Mouse (Mus musculus): ENCODE results near the gene Gm28710. TPM values are rescaled to one million over a fixed set of nuclear protein-coding genes. Genes with fewer than 3 reads are reported as not detected.

Gene Gm28710
- polyA plus RNA-seq, 1 experiment, result not detected

DNA sequence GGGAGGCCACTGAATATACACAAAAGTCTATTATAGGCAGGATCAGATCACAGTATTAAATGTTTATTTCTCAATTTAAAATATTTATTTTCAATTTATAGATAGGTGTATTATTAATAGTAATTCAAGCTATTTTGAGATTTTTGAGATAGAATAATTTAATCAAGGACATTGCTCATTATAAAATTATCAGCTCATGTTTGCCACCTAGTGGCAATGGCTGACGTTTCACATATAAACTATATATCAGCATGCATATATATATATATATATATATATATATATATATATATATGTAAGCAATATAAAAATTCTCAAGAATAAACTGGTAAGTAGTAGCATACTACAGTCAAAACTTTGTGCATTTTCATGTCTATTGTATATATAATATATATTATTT is 102.6 kb downstream of the Gm28710 start:
- TF ChIP-seq CTCF (IDR thresholded peaks at IDR 0.05; ENCODE audit: borderline replicate concordance, insufficient read depth, low read depth, low read length) (no peak), POLR2A (IDR thresholded peaks at IDR 0.05; ENCODE audit: borderline replicate concordance, insufficient read depth, low read length) (no peak)
- H3K4me1 ChIP-seq (ENCODE audit: control insufficient read depth, insufficient read depth, low read length), result no peaks in the 10 kb centered on the region
- no peaks in the 10 kb centered on the region for H3K27me3 ChIP-seq (ENCODE audit: control insufficient read depth, insufficient read depth, low read length)
- DNase-seq, result no peak
- H3K4me3 ChIP-seq (replicated peaks; ENCODE audit: insufficient read depth, low read depth, low read length), result no peak overlapping the region
- WGBS, result 7% methylated on average over 1 of the region's 1 CpGs
- no peak overlapping the region for H3K27ac ChIP-seq (ENCODE audit: insufficient read depth, low read length)

- Histone ChIP-seq H3K27me3 (ENCODE audit: control insufficient read depth, insufficient read depth, low read length) (no peaks in the 10 kb centered on the region), H3K4me1 (ENCODE audit: control insufficient read depth, insufficient read depth, low read length) (no peaks in the 10 kb centered on the region), H3K27ac (ENCODE audit: insufficient read depth, low read length) (no peak overlapping the region), H3K4me3 (replicated peaks; ENCODE audit: insufficient read depth, low read depth, low read length) (no peak overlapping the region)
- TF ChIP-seq CTCF (IDR thresholded peaks at IDR 0.05; ENCODE audit: borderline replicate concordance, insufficient read depth, low read depth, low read length) (no peak), POLR2A (IDR thresholded peaks at IDR 0.05; ENCODE audit: borderline replicate concordance, insufficient read depth, low read length) (no peak)
- WGBS, result 91% methylated on average over 8 of the region's 8 CpGs
- DNase-seq, result no peak
These were observed 128.2 kb downstream of the Gm28710 start for GRCm38 (mm10) chr5:16919791-16920190.

DNA sequence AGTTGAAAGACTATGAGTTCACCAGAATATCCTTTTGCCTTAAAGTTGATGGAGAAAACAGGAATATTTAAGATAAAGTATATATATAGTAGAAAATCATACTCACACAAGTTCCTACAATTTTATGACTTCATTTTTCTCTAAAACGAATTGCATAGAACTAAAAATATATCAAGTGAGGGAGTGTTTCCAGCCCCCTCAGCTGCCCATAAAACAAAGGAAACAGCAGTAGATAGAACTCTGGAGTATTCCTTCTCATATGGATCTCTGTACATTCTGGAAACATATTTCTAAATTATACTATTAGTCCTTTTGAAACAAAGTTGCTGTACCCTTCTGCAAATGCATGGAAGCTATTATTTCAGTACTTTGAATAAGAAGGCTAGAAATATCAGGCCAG is 130.9 kb downstream of the Gm28710 start:
- Histone ChIP-seq H3K27me3 (ENCODE audit: control insufficient read depth, insufficient read depth, low read length) (no peaks in the 10 kb centered on the region), H3K4me1 (ENCODE audit: control insufficient read depth, insufficient read depth, low read length) (no peaks in the 10 kb centered on the region), H3K4me3 (replicated peaks; ENCODE audit: insufficient read depth, low read depth, low read length) (no peak overlapping the region), H3K27ac (ENCODE audit: insufficient read depth, low read length) (no peak overlapping the region)
- TF ChIP-seq POLR2A (IDR thresholded peaks at IDR 0.05; ENCODE audit: borderline replicate concordance, insufficient read depth, low read length) (no peak), CTCF (IDR thresholded peaks at IDR 0.05; ENCODE audit: borderline replicate concordance, insufficient read depth, low read depth, low read length) (no peak)
- no peak for DNase-seq
- 59% methylated on average over 1 of the region's 1 CpGs for WGBS

Other genes with a start within 250 kb of the Gm28710 start
- 0.30 and 0.34 TPM in 2 replicates for gene Hgf, start 238.3 kb upstream of the Gm28710 start, polyA plus RNA-seq (2012; rRNA removed)